Mouse (Mus musculus): ENCODE data around the gene Atp6v1a. TPM values are rescaled to one million over a fixed set of nuclear protein-coding genes. Genes with fewer than 3 reads are reported as not detected.

The Atp6v1a gene
- polyA plus RNA-seq, 1 experiment from 2014 or later, result 47.0 TPM

GRCm38 (mm10) chr16:44138377-44138978, 1.0 kb downstream of the Atp6v1a start:
- DNase-seq (ENCODE audit: low spot score), result no peak

DNA sequence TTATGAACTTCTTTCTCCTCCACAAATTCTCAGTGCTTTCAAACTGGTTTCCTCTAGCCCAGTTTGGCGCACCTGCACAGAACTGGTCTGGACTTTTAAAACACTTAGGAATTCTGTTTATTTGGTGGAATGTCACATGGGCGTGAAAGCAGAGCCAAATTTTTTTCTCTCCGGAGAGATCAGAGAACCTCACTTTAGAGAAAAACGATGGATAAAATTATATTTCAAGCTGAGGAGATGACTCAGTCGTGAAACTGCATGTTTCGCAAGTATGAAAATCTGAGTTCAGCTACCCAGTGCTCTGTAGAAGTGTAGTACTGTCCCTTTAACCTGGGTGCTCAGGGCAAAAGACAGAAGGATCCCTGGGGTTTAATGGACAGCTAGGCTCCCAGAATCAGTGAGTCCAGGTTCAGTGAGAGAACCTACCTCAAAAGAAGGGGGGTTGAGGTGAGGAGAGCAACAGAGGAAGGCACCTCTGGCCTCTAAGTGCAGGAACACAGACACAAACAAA, 2.9 kb downstream of the Atp6v1a start:
- no peak for DNase-seq (ENCODE audit: low spot score)

DNA sequence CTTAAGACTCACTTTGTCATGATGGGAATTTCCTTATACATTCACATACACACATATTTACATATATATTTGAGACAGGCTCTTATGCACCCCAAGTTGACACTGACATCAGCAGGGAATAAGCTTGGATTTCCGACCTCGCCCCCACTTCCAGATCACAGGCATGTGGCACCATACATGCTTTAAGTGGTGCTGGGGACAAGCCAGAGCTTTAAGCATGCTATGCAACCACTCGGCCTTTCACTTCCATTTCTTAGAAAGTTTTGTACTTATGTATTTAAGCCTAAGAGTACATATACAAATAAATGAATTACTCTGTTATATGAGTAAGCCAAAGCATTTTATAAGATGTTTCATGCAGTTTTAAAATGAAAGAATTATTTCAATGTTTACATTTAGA, 6.3 kb downstream of the Atp6v1a start:
- DNase-seq (ENCODE audit: low spot score), result no peak

- no peak for DNase-seq (ENCODE audit: low spot score)
Observed at GRCm38 (mm10) chr16:44132300-44132699, 7.2 kb downstream of the Atp6v1a start.

GRCm38 (mm10) chr16:44126437-44126836, 13.1 kb downstream of the Atp6v1a start:
- no peak for DNase-seq (ENCODE audit: low spot score)

GRCm38 (mm10) chr16:44125436-44125835, 14.1 kb downstream of the Atp6v1a start:
- DNase-seq (ENCODE audit: low spot score), result no peak

GRCm38 (mm10) chr16:44124713-44125112, 14.8 kb downstream of the Atp6v1a start:
- no peak for DNase-seq (ENCODE audit: low spot score)

DNA sequence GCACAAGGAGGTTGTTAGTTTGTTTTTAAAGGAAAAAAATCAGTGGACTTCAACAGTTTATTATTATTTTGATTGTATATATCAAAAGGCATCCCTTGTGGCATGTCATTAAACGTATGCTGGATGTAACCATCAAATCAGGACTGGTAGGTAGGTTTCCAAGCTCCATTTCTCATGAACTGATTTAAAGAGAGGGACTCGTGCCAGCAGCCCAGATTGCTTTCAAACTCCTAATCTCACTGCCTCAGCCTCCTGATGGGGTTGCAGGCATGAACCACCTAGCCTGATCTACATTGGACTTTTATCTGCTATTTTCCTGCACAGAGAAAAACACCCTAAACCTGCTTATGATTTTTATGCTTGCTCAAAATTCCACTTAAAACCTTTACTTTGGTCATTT, 15.7 kb downstream of the Atp6v1a start:
- DNase-seq (ENCODE audit: low spot score), result no peak

DNA sequence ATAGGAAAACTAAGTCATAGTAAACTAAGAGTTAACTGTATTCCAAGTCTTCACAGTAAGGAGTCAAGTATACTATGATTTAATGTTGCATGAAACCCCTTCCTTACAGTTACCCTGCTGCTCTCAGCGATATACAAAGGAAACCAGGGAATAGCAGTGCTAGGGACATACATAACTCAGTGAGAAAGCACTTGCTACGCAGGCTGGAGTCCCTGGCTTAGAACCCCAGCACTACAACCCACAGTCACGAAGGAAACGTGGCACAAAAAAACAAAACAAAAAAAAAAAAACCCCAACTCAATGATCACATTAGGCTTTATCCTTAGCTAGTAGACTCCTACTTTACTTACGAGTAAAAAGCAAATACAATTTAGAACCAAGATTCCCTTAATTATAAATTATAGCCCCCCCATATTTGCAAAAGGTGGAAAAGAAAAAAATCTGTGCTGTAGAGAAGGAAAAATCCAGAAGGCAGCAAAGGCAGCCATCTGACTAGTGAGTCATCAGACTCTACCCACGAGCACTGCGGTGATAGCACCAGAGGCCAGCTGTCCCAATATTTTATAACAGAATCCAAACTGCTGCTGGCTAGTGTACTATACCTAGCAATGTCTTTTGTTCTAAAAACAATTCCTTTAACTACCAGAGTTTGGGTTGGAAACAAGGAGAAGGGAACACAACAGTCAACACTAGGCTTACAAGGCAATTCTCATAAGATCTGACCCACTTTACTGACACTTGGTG, 16.4 kb downstream of the Atp6v1a start:
- DNase-seq (ENCODE audit: low spot score), result no peak

- DNase-seq (ENCODE audit: low spot score), result no peak
Observed at GRCm38 (mm10) chr16:44122574-44122973, 16.9 kb downstream of the Atp6v1a start.

DNA sequence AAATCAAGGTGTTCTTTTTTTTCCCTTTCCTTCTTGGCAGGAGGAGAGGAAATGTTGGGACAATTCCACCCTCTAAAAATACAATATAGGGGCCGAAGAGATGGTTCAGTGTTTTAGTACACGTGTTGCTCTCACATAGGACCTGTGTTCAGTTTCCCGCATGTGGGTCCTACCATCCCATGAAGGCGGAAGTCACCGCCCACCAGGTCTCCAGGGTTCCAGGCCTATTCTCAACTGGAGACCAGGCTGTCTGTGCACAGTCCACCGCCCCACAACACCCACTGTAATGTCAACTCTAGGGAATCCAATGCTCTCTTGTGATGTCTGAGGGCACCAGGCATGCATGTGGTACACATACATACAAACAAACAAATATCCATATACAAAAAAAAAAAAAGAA, 17.4 kb downstream of the Atp6v1a start:
- DNase-seq (ENCODE audit: low spot score), result no peak

DNA sequence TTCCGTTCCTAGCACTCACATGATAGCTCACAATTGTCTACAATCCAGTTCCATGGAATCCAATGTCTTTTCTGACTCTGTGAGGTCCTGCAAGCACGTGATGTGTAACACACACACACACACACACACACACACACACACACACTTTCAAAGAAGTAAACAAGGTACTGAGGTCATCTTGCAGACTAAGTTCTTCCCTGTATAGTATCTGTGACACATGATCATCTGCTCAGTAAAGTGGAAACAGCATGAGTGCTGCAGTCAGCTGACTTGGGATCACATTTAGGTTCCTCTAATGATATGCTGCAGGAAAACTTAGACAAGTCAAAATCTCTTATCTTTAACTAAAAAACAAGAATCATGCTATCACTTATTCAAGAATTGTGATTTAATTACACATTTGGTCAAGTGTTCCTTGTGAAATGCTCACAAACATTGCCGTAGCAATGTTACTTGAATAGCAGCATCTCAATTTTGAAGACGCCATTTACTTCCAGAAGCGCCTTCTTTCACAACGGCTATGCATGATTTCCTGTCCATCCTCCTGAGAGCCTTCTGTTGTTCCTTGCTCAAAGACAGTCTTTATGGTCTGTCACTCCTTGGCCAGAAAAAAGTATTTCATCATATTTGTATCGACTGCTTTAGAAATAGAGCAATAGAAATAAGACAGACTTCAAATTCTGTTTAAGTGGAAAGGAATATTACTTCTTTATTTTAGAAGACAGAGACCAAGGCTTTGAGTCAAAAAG, 19.6 kb downstream of the Atp6v1a start:
- DNase-seq (ENCODE audit: low spot score), result no peak

DNA sequence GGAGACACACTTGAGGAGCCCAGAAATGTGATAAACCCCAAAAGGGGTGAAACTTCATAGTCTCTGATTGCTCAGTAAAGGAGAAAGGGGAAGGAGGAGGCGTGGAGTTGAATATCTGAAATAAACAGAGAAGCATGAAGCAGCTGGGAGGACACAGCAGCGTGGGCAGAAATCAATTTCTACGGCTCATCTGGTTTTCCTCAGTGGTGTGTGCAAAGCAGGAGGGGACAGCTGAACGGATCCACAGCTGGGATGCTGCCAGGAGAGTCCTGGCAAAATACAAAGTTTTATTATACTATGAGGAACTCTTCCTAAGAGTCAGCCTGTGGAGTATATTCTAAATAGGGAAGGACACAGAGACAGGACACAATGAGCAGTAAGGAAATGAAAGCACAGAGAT, 30.5 kb downstream of the Atp6v1a start:
- DNase-seq (ENCODE audit: low spot score), result no peak

DNA sequence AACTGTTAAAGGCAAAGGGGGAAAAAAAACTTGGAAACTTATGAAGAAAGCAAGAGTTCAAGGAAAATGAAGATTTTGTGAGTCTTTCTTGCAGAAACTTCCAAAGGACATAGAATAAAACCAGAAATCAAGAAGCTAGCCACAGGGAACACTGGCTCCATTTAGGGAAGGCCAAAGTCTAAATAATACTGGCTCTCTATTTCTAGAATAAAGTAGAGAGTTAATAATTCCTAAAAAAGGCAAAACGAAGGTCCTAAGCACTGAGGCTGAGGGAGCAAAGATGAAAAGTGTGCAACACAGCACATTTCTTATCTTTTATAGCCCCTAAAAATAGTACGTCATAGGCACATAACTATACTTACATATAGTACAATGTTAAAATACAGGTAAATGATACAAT, 34.3 kb downstream of the Atp6v1a start:
- DNase-seq (ENCODE audit: low spot score), result no peak

DNA sequence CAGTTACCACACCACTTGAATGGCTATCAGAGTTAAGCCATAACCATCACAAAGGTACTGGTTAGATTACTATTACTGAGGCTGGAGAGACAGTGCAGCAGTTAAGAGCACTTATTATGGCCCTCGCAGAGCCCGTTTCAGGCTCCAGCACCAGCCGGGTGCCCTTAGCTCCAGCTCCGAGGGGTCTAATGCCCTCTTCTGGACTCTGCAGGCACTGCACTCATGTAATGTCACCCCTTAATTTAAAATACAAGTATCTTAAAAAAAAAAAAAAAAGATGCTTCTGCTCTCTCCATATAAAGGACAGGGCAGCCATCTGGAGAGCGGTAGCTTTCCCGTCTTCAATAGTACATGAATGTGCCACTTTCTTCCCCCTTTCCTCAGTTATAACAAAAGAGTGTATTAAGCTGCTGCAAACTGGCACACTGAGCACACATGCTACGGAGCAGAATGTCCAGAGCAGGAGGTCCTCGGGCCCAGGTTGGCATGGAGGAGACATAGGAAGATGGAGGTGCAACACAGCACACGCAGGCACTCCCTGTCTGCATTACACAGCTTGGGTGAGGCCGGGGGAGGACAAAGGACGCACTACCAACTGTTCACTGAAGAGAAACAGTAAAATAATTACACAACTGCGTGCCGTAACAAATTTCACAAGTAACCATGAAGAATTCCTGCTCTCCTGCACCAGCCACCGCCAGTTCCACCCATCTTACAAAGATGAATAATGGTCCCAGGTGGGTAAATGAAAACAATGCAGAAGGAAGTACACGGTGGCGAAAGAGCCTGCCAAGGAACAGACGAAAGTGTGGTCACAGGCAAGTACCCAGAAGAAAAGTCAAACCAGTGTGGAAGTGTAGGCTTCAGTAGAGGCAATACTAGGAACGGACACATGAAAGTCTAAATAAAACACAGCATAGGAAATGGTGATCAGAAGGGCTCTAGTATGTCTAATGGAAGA, 35.4 kb downstream of the Atp6v1a start:
- no peak for DNase-seq (ENCODE audit: low spot score)

- DNase-seq (ENCODE audit: low spot score), result no peak
Observed at GRCm38 (mm10) chr16:44102925-44103324, 36.6 kb downstream of the Atp6v1a start.

GRCm38 (mm10) chr16:44101181-44101710, 38.3 kb downstream of the Atp6v1a start:
- DNase-seq (ENCODE audit: low spot score), result no peak

- DNase-seq (ENCODE audit: low spot score), result no peak
Observed at GRCm38 (mm10) chr16:44099377-44099776, 40.1 kb downstream of the Atp6v1a start.

- no peak for DNase-seq (ENCODE audit: low spot score)
Observed at GRCm38 (mm10) chr16:44087650-44088049, 51.9 kb downstream of the Atp6v1a start.

- peak; percentile 38 for DNase-seq (ENCODE audit: low spot score)
Observed at GRCm38 (mm10) chr16:44063025-44063894, 76.2 kb downstream of the Atp6v1a start, which contains the start of gene Gramd1c. Gene Gramd1c, minus strand, starts transcription at chr16:44063345.
